Mouse (Mus musculus) midbrain, postnatal 0 days (tissue): ENCODE results near the gene Igdcc3. TPM values are rescaled to one million over a fixed set of nuclear protein-coding genes. Genes with fewer than 3 reads are reported as not detected.
A peak's percentile ranks its signal among the peaks of the same experiment; 100 is the strongest.

Experiments used
- ATAC-seq: fragments of 200-750 bp; cut with Nextera tagmentation; 2 replicates; pipeline ENCODE4 v1.8.0; 2017; ENCODE audit warnings: moderate number of reproducible peaks, mild to moderate bottlenecking, moderate TSS enrichment, moderate library complexity; ENCODE audit not compliant: low FRiP score
- DNase-seq: peaks from one replicate; pipeline ENCODE4 v3.0.0-alpha.2; 2015; ENCODE audit warnings: low spot score
- H3K27ac ChIP-seq: fragments of 300-500 bp; sonication (generic); 2 replicates; pipeline ENCODE4 v1.5.1; 2014; ENCODE audit warnings: low read depth, mild to moderate bottlenecking, low read length, mixed read lengths
- H3K27me3 ChIP-seq: fragments of 300-500 bp; sonication (generic); 2 replicates; pipeline ENCODE4 v1.6.1; 2014; ENCODE audit warnings: low read length, control low read depth, mixed read lengths; ENCODE audit not compliant: insufficient read depth
- H3K36me3 ChIP-seq: fragments of 300-500 bp; sonication (generic); 2 replicates; pipeline ENCODE4 v1.6.1; 2014; ENCODE audit warnings: low read length, control low read depth, mixed read lengths; ENCODE audit not compliant: insufficient read depth
- H3K4me1 ChIP-seq: fragments of 300-500 bp; sonication (generic); 2 replicates; pipeline ENCODE4 v1.6.1; 2014; ENCODE audit warnings: mild to moderate bottlenecking, control low read depth, antibody characterized with exemption, low read length, mixed read lengths; ENCODE audit not compliant: insufficient read depth
- H3K4me2 ChIP-seq: fragments of 300-500 bp; sonication (generic); 2 replicates; pipeline ENCODE4 v1.6.1; 2014; ENCODE audit warnings: low read depth, mild to moderate bottlenecking, low read length, mixed read lengths; ENCODE audit not compliant: poor library complexity, severe bottlenecking
- H3K4me3 ChIP-seq: fragments of 300-500 bp; sonication (generic); 2 replicates; pipeline ENCODE4 v1.5.1; 2014; ENCODE audit warnings: low read depth, mild to moderate bottlenecking, low read length, moderate library complexity
- H3K9ac ChIP-seq: fragments of 300-500 bp; sonication (generic); replicated peaks from 2 replicates; pipeline ENCODE4 v1.6.1; 2014; ENCODE audit warnings: mild to moderate bottlenecking, low read length, moderate library complexity, mixed read lengths; ENCODE audit not compliant: poor library complexity, severe bottlenecking
- H3K9me3 ChIP-seq: fragments of 300-500 bp; sonication (generic); 2 replicates; pipeline ENCODE4 v1.6.1; 2016; ENCODE audit warnings: low read length, control low read depth
- CTCF ChIP-seq: IDR thresholded peaks from 2 replicates; pipeline ENCODE4 v1.5.1; 2016; ENCODE audit warnings: antibody characterized with exemption, mild to moderate bottlenecking
- WGBS: fragments of 180-500 bp; shearing (Covaris S2); extraction: QIAGEN DNeasy Blood & Tissue Kit; methylation state at CpG from one replicate; pipeline ENCODE4 v1.1.7; 2014; 5-methylcytosine and 5-hydroxymethylcytosine counted together
- polyA plus RNA-seq: library from polyadenylated mRNA; unstranded; fragments of >200 nt; fragmentation: Nextera tagmentation; extraction: Ambion mirVana; gene quantifications from 2 replicates; pipeline ENCODE4 v1.2.1, GENCODE M21; 2015
- total RNA-seq: library from RNA; depleted of rRNA; stranded (reverse); fragments of >200 nt; gene quantifications from 2 replicates; pipeline ENCODE4 v1.2.3, GENCODE M21; 2014

The Igdcc3 gene
- total and polyA plus RNA-seq, 2 experiments from 2014 or later = 6.6 to 7.7 TPM

DNA sequence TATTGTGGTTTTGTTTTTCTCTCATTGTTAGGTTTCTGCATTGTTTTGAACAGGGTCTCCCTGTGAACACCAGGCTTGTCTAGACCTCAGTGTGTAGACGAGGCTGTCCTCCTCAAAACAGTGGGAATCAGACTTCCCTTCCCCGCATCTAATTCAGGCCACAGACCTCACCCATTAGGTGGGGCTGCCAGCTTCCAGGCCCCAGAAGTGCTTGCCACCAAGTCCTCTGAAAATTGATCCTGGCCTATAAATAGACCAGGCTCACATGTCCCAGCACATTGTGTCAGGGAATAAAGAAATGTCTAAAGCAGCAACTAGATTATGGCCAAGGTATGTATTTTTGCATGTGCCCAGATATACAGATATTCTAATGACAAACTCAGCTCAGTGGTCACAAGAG, 25.1 kb upstream of the Igdcc3 start:
- Histone ChIP-seq H3K27ac (no peak overlapping the region), H3K9me3 (no peaks in the 10 kb centered on the region), H3K4me2 (no peak overlapping the region), H3K4me3 (no peak overlapping the region), H3K9ac (no peak overlapping the region), H3K27me3 (no peaks in the 10 kb centered on the region), H3K36me3 (peaks cover 27% of the 10 kb centered on the region), H3K4me1 (no peaks in the 10 kb centered on the region)
- ATAC-seq (no peak), DNase-seq (no peak)
- WGBS = 79% methylated on average over 2 of the region's 2 CpGs
- no peak for TF ChIP-seq CTCF

DNA sequence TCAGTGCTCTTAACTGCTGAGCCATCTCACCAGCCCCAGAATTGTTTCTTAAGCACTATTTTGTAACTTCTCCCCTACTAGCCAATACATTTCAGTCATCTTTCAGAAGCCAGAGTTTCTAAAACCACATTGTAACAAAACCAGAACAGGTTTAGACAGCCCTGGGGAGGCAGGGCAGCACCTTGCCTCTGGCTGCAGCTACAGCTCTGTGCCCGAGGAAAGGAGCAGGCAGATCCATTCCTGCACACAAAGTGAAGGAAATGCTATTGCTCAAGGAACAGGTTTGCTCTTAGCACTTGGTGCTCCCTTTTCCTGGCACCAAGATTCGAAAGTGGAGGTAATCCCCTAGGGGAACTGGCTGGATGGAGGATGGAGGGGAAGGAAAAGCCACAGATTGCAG, 23.5 kb upstream of the Igdcc3 start:
- Histone ChIP-seq H3K27me3 (no peaks in the 10 kb centered on the region), H3K9me3 (no peaks in the 10 kb centered on the region), H3K36me3 (peaks cover 35% of the 10 kb centered on the region), H3K4me1 (no peaks in the 10 kb centered on the region), H3K9ac (no peak overlapping the region), H3K4me3 (no peak overlapping the region), H3K4me2 (no peak overlapping the region), H3K27ac (no peak overlapping the region)
- no peak for TF ChIP-seq CTCF
- 81% methylated on average over 2 of the region's 2 CpGs for WGBS
- no peak for ATAC-seq
- DNase-seq = no peak

DNA sequence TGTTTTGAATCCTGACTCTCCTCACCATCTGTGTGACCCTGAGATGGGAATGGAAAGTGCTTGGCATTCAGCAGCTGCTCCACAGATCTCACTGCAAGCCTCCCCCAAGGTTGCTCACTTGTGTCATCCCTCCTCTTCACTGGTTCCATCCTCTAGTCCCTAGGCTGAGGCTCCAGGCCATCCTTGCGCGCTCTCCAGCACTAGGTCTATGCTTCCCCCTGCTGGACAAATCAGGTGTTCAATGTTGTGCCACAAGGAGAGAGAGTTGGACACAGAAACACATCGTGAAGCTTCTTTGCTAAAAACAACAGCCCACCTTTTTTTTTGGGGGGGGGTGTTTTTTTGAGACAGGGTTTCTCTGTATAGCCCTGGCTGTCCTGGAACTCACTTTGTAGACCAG, 20.1 kb upstream of the Igdcc3 start:
- DNase-seq (peak; percentile 83), ATAC-seq (peak; percentile 38; the same call in 1 of the 2 replicates)
- Histone ChIP-seq H3K36me3 (peaks cover 43% of the 10 kb centered on the region), H3K9me3 (no peaks in the 10 kb centered on the region), H3K4me3 (no peak overlapping the region), H3K4me1 (no peaks in the 10 kb centered on the region), H3K4me2 (no peak overlapping the region), H3K9ac (no peak overlapping the region), H3K27me3 (no peaks in the 10 kb centered on the region), H3K27ac (no peak overlapping the region)
- TF ChIP-seq CTCF = peak; percentile 92
- 18% methylated on average over 3 of the region's 3 CpGs for WGBS

GRCm38 (mm10) chr9:65122545-65122944, 18.4 kb upstream of the Igdcc3 start:
- no peak for TF ChIP-seq CTCF
- ATAC-seq (no peak), DNase-seq (peak; percentile 42)
- no peak overlapping the region for H3K9ac ChIP-seq
- no peak overlapping the region for H3K4me2 ChIP-seq
- H3K4me3 ChIP-seq = no peak overlapping the region
- H3K9me3 ChIP-seq = no peaks in the 10 kb centered on the region
- H3K4me1 ChIP-seq = no peaks in the 10 kb centered on the region
- 36% methylated on average over 18 of the region's 18 CpGs for WGBS
- no peak overlapping the region for H3K27ac ChIP-seq
- peaks cover 49% of the 10 kb centered on the region for H3K36me3 ChIP-seq
- no peaks in the 10 kb centered on the region for H3K27me3 ChIP-seq

DNA sequence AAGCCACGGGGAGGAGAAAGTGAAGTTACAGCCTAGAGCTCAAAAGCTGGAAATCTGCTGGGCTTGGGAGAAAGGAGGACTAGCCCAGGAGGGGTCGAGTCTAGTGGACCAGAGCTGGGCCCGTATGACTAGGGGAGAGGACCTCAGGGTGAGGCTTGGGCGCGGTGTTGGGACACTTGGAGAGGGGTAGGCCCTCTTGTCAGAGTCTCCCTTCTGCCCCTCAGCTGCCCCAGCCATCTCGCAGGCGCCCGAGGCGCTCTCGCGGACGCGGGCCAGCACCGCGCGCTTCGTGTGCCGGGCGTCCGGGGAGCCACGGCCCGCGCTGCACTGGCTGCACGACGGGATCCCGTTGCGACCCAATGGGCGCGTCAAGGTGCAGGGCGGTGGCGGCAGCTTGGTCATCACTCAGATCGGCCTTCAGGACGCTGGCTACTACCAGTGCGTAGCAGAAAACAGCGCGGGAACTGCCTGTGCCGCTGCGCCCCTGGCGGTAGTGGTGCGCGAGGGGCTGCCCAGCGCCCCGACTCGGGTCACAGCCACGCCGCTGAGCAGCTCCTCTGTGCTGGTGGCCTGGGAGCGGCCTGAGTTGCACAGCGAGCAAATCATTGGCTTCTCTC, 17.3 kb upstream of the Igdcc3 start:
- Histone ChIP-seq H3K9ac (no peak overlapping the region), H3K4me2 (peak overlapping the region; percentile 37), H3K9me3 (no peaks in the 10 kb centered on the region), H3K27me3 (no peaks in the 10 kb centered on the region), H3K27ac (no peak overlapping the region), H3K4me1 (no peaks in the 10 kb centered on the region), H3K36me3 (peaks cover 39% of the 10 kb centered on the region), H3K4me3 (0 out of 2 replicates have a peak overlapping the region, but pooled peaks have one; percentile 13)
- ATAC-seq = no peak
- TF ChIP-seq CTCF = peak; percentile 75
- DNase-seq = peak; percentile 67
- 6% methylated on average over 48 of the region's 48 CpGs for WGBS

DNA sequence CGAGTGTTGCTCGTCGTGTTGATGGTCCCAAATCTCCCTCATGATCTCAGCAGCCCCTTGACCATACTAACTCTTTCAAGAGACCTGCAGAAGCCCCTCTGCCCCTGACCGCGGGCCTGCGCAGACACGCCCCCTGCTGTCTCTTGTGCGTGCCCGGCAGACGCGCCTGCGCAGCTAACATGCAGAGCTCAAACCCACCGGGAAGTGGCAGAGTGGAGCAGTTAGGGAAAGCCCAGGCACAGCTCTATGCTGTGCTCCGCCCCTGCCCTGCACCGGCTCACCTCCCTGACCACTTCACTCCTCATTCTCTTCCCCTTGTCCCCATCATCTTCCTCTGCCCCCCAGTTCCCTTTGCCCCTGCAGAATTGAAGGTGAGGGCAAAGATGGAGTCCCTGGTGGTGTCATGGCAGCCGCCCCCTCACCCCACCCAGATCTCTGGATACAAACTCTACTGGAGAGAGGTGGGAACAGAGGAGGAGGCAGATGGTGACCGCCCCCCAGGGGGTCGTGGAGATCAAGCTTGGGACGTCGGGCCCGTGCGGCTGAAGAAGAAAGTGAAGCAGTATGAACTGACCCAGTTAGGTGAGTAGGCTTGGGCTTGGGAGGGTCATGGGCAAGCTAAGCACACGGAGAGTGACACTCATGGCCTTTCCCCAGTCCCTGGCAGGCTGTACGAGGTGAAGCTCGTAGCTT, 12.7 kb upstream of the Igdcc3 start:
- Histone ChIP-seq H3K27ac (no peak overlapping the region), H3K4me3 (no peak overlapping the region), H3K27me3 (no peaks in the 10 kb centered on the region), H3K9ac (no peak overlapping the region), H3K4me1 (no peaks in the 10 kb centered on the region), H3K36me3 (peaks cover 32% of the 10 kb centered on the region), H3K9me3 (no peaks in the 10 kb centered on the region), H3K4me2 (no peak overlapping the region)
- WGBS = 17% methylated on average over 25 of the region's 25 CpGs
- peak; percentile 52 for DNase-seq
- 0 out of 2 replicates have a peak, but pooled peaks have one; percentile 25 for ATAC-seq
- peak; percentile 63 for TF ChIP-seq CTCF
